ENCODE assay signal across 8 mouse cellular contexts in the genomic region with DNA sequence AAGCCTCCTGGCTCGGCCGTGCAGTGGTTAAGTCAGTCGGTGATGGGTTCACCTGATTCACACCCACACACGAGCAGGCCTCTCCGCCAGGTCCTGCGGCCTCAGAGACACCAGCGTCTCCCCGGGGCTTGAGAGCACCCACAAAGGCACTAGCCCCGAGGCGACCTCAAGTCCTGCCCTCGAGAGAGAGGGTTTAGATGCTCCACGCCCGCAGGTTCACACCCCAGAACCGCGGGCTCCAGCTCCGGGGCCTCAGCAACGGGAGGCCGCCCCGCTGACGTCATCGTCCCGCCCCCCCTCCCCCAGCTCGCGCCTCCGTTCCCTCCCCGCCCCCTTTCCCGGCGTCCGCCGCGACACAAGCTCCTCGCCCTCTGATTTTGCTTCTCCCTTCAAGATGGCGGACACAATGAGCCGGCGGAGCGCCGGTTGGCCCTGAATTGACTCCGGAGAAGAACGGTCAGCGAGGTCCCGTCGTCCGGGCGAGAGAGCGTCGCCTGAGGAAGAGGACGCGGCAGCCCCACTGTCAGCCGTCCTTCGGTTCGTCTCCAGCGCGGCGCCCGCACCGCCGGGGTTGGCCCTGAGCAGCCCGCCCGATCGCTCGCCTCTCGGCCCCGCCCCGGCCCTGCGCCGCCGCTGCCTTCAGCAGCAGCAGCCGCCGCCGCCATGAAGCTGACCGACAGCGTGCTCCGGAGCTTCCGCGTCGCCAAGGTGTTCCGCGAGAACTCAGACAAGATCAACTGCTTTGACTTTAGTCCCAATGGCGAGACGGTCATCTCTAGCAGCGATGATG. TPM values are rescaled to one million over a fixed set of nuclear protein-coding genes. Genes with fewer than 3 reads are reported as not detected.
DNase-seq lines count a peak whose midpoint lies in the region; ATAC-seq and TF ChIP-seq lines count a peak whose summit lies in the region.

Gene Wdr82 (plus strand): TSS at position 373 of the 790 bp plus-strand sequence.

- ATAC-seq in forebrain, embryonic 16.5 days = peak; percentile 92
- peak; percentile 93 for ATAC-seq in lung, embryonic 15.5 days (ENCODE audit: borderline replicate concordance, extremely low read depth, low FRiP score, low TSS enrichment)

- peak within 1 kb of the TSS; percentile 87 to 100 for H3K4me3 ChIP-seq in ES-E14 (ENCODE audit: insufficient read depth in 1 of 2, low read depth in 1 of 2, low read length in 2 of 2, poor library complexity in 1 of 2, severe bottlenecking in 1 of 2)
- peak within 1 kb of the TSS; percentile 81 for H3K4me3 ChIP-seq in forebrain, embryonic 16.5 days (replicated peaks; ENCODE audit: low read length)
- H3K4me3 ChIP-seq in lung, embryonic 15.5 days = peak within 1 kb of the TSS; percentile 89

- H3K4me2 ChIP-seq in forebrain, embryonic 16.5 days (ENCODE audit: low read length) = peak within 1 kb of the TSS; percentile 74
- H3K4me2 ChIP-seq in lung, embryonic 15.5 days = peak within 1 kb of the TSS; percentile 85

- H3K36me3 ChIP-seq in ES-E14 (ENCODE audit: control insufficient read depth, insufficient read depth, low read length, poor library complexity, severe bottlenecking) = peaks cover 7% of the 10 kb centered on the region; the same call in 1 of the 2 replicates
- H3K36me3 ChIP-seq in forebrain, embryonic 16.5 days (ENCODE audit: control insufficient read depth, insufficient read depth) = no peaks in the 10 kb centered on the region
- no peaks in the 10 kb centered on the region for H3K36me3 ChIP-seq in lung, embryonic 15.5 days

- no peaks in the 10 kb centered on the region for H3K9me3 ChIP-seq in ES-E14 (ENCODE audit: control insufficient read depth, insufficient read depth, low read depth, low read length)
- H3K9me3 ChIP-seq in forebrain, embryonic 16.5 days (ENCODE audit: control insufficient read depth, low read length) = no peaks in the 10 kb centered on the region
- H3K9me3 ChIP-seq in lung, embryonic 15.5 days = no peaks in the 10 kb centered on the region

- H3K9ac ChIP-seq in ES-E14 (ENCODE audit: insufficient read depth, low read depth, low read length, poor library complexity, severe bottlenecking) = peak within 1 kb of the TSS; percentile 100
- peak within 1 kb of the TSS; percentile 87 for H3K9ac ChIP-seq in forebrain, embryonic 16.5 days (replicated peaks; ENCODE audit: low read depth, low read length)
- peak within 1 kb of the TSS; percentile 97 for H3K9ac ChIP-seq in lung, embryonic 15.5 days

- WGBS in forebrain, embryonic 16.5 days = under 1% methylated on average over 69 of the region's 81 CpGs
- WGBS in lung, embryonic 15.5 days = under 1% methylated on average over 78 of the region's 81 CpGs

- H3K27ac ChIP-seq in ES-E14 (ENCODE audit: insufficient read depth, low read depth, low read length, poor library complexity, severe bottlenecking) = peak within 1 kb of the TSS; percentile 97
- H3K27ac ChIP-seq in forebrain, embryonic 16.5 days (ENCODE audit: low read length) = peak within 1 kb of the TSS; percentile 95
- H3K27ac ChIP-seq in lung, embryonic 15.5 days = peak within 1 kb of the TSS; percentile 96

- peak; percentile 84 for DNase-seq in ES-E14 (ENCODE audit: low read depth, low spot score)
- DNase-seq in cerebellum, adult 11-12 months = peak; percentile 89
- DNase-seq in heart, postnatal 36 days = peak; percentile 88 to 91
- DNase-seq in layer of hippocampus, adult 8-10 months (ENCODE audit: low spot score in 2 of 2) = peak; percentile 79 to 86
- peak; percentile 85 for DNase-seq in ovary, adult 18-20 months (ENCODE audit: low spot score)
- DNase-seq in thymus, postnatal 0 days (ENCODE audit: low spot score) = peak; percentile 92

- H3K27me3 ChIP-seq in forebrain, embryonic 16.5 days (replicated peaks; ENCODE audit: control insufficient read depth, insufficient read depth, low read length) = no peaks in the 10 kb centered on the region
- H3K27me3 ChIP-seq in lung, embryonic 15.5 days = no peaks in the 10 kb centered on the region

- intact Hi-C loops in heart, postnatal 36 days (cut with DNase I) = loop anchor here (1.0 to 10.0 kb wide), 2 partner anchors 10 to 714 kb away; partner anchors contain the start of gene Rbm15b

- in situ Hi-C loops in ES-E14 (cut with MboI; ENCODE audit: low sequenced_read_pairs in 2 of 2, unreplicated experiment in 2 of 2) = no loop called here

- peaks cover 9 to 14% of the 10 kb centered on the region in 2 experiments for H3K4me1 ChIP-seq in ES-E14 (ENCODE audit: control insufficient read depth in 2 of 2, insufficient read depth in 2 of 2, low read length in 2 of 2, poor library complexity in 1 of 2)
- peaks cover 31% of the 10 kb centered on the region for H3K4me1 ChIP-seq in forebrain, embryonic 16.5 days (replicated peaks; ENCODE audit: control insufficient read depth, insufficient read depth, low read length)
- peaks cover 29% of the 10 kb centered on the region for H3K4me1 ChIP-seq in lung, embryonic 15.5 days

TF ChIP-seq in ES-E14, 5 proteins besides CTCF, POLR2A, EP300 and RAD21:
- TF ChIP-seq ZNF384 (IDR thresholded peaks at IDR 0.05; ENCODE audit: low read depth, low read length) (no peak), MAFK (IDR thresholded peaks at IDR 0.05; ENCODE audit: insufficient read depth, low read depth, low read length) (no peak), HCFC1 (IDR thresholded peaks at IDR 0.05; ENCODE audit: borderline replicate concordance, insufficient read depth, low read length) (peak; percentile 66; the same call in 1 of the 2 replicates), CHD2 (IDR thresholded peaks at IDR 0.05; ENCODE audit: low read depth, low read length) (no peak)
TF ChIP-seq in ES-E14: peak in this region for 1.

RNA-seq across cellular contexts. Expression of gene Wdr82, which starts in this region (rescaled TPM):
- 83.7 and 95.8 TPM in 2 replicates for total RNA-seq in ES-E14 (2012; rRNA removed)
- polyA plus RNA-seq in forebrain, embryonic 16.5 days (2015; fragmentation: Nextera tagmentation; extraction: Ambion mirVana) = 37.3 and 41.6 TPM in 2 replicates
- 10 to 100 TPM; 34.6 to 43.4 TPM for total RNA-seq in heart, postnatal 36 days (2021)
- total RNA-seq in layer of hippocampus, adult 8-10 months (2022) = 100 to 1,000 TPM; 109 to 145 (median 125) TPM
- polyA plus RNA-seq in lung, embryonic 15.5 days (2015; fragmentation: Nextera tagmentation; extraction: Ambion mirVana) = 22.3 and 24.0 TPM in 2 replicates
- 19.1 and 20.5 TPM in 2 replicates for polyA plus RNA-seq in thymus, postnatal 0 days (2015; fragmentation: Nextera tagmentation; extraction: Ambion mirVana)

Comparison
In these comparisons a context has a peak if more than half of its experiments do, and no peak if none do; other contexts are left out.
1. Peak in every context shown above with its lines: DNase-seq, ATAC-seq, H3K4me3 ChIP-seq and H3K27ac ChIP-seq.